Mouse (Mus musculus) kidney, postnatal 14 days (tissue): Measurements from ENCODE around the gene U2surp.

Experiments used
- DNase-seq: peaks from one replicate; pipeline ENCODE4 v3.0.0; 2022; ENCODE audit warnings: mixed read lengths

The U2surp gene

DNA sequence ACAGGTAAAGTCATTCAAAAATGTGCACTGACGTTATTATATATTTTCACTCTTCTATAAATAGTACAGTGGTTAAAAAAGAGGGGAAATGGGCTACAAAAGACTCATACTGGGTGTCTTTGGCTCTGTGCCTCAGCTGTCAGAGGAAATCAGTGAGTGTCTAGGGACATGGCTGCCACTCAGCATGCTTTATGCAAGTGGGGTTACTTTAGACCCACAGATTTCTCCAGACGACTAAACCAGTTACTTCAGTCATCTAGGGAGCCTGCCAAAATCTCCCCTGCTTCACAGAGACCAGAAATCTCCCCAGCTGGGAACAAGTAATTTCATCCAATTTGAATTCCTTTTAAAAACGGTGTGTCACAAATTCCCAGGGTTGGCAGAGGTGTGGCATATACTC, 59.9 kb downstream of the U2surp start:
- DNase-seq: no peak

DNA sequence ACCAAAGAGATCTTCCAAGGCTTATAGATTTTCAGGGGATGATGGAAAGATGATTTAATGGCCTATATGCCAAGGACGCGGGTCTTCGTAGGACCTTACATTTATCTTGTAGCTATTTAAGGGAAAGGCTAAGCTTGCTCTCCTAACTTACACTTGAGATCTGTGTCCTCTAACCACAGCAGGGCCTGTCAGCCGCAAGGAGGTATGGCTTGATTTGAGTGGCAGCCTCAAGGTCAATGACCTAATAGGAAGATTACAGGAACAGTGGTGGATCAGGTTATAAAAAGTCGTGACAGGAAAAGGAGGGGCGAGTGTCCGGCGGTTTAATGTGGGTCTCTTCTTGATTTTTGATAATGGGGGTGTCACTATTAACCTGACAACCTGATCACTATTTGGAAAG, 61.2 kb downstream of the U2surp start:
- no peak for DNase-seq

DNA sequence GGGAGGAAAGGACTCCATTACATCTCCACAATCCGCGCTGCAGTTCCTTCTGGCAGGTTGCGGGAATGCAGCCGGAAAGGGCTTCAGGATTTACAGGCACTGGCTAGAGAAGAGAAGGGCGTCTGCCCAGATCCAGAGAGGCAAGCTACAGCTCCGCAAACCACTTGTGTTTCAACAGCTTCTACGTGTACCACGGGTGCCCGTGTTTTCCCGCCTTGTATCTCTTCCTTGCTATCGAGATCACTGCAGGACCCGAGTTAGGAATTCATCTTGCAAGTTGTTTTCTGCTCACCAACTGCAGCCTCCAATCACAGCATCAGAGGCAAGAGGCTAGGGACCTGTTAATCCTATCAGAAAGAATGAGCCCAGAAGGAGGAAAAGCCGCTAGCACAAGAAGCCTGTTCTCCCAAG, 69.5 kb downstream of the U2surp start:
- peak; percentile 27 for DNase-seq

DNA sequence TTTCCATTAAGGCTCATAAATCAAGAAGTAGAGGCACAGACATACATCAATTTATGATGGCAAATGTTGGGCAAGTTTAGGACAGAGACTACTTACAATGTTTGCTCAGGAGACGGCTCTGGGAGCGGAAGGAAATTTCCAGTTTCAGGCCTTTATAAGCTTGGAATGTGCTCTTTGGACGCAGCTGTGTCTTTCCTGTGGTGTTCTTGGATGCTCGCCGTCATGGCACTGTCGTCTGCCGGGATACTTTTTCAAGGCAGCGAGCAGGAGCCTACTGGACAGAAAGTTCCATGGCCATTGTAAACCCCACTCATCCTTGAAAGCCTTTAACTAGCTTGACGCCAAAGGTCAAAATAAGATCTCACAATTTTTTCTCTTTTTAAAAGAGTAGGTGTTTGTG, 73.9 kb downstream of the U2surp start:
- DNase-seq: peak; percentile 36

DNA sequence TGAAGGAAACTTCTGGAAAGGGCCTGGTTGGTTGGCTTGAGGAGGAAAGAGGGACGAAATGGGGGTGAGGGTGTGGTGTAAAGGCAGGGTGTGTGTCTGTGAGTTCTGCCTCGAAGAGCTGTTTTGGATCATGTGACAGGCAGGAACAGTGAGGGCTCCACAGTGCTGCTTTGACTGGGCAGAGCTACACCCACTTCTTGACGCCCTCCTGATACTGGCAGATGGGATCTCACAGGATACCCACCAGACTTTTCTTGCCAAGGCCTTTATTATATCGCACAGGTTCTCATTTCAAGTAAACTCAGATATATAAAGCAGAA, 75.5 kb downstream of the U2surp start:
- DNase-seq: no peak

DNA sequence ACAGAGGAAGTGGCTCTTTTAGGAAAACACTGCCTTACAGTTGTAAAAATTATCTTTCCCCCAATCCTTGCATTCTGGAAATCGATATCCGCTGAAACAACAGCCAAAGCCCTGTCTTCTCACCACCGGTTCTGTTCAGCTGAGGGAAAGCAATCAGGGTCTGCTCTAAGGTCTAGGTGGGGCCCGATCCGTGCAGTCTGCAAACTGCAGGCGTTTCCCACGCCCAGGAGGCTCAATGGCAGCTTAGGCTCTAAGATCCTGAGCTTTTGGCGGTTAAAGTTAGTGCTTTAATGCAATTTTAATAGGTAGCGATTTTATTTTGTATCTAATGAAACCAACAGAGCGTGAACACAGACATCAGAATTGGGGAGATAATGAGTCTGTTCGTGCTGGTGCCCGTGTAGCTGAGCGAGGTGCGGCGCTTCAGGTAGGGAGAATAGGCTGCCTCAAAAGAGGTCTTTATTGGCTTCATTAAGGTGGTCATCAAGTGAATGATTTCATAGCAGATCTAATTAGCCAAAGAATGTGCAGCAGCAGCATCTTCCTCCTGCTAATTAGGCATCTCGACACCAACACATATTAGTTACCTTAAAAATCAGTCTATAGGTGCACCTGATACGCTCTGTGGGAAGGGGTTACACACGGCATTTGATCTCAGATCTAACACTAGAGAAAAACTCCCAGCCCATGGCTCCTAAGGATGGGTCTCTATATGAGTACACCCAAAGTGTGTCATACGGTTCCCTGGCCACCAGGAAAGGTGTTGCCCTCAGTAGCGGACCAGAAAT, 76.1 kb downstream of the U2surp start:
- DNase-seq: no peak

DNA sequence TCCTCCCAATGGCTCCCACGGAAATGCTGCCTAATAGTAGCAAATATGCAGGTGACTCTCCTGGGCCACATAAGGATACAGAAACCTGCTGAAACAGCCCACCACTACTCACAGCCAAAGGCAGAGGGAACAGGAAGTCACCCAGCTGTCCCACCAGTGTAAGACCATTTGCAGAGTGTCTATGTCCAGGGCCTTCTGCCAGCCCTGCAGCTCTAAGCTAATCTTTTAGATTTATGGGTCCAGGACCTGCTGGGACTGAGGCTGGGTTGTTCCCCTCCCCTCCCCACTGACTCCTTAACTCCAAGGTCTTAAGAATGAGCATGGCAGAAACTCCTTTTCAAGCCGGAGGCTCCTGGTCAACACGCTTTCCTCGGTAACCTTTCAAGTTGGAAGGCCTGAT, 83.5 kb downstream of the U2surp start:
- peak; percentile 14 for DNase-seq

DNA sequence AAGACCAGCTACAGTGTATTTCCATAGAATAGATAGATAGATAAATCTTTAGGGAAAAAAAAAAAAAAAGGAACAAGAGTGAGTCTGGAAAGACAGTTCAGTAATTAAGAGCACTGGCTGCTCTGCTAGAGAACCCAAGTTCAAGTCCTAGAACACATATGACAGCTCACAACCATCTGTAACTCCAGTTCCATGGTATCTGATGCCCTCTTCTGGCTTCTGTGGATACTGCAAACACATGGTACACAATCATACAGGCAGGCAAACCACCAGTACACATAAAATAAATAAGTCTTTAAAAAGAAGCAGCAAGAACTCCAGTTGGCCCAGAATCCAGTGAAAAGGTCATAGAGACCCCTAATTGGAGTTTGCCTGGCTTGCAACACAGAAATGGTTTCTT, 97.9 kb downstream of the U2surp start:
- DNase-seq: no peak

DNA sequence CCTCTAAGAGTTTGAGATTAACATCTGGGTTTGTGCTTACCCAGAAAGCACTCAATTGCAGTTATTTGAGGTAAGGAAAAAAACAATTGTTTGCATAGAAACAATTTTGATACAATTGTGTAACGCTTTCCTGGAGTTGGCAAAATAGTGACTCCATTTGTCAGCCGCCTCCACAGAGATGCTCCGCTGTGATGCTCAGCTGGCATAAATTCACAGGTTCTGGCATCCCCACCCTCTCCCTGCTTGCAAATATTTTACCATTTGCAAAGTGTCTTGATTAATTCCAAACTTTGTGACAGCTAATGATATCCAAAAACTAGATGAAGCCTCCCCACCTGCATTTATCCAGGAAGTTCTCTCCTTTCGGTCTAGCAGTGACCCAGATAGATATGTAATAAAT, 99.7 kb downstream of the U2surp start:
- no peak for DNase-seq

DNA sequence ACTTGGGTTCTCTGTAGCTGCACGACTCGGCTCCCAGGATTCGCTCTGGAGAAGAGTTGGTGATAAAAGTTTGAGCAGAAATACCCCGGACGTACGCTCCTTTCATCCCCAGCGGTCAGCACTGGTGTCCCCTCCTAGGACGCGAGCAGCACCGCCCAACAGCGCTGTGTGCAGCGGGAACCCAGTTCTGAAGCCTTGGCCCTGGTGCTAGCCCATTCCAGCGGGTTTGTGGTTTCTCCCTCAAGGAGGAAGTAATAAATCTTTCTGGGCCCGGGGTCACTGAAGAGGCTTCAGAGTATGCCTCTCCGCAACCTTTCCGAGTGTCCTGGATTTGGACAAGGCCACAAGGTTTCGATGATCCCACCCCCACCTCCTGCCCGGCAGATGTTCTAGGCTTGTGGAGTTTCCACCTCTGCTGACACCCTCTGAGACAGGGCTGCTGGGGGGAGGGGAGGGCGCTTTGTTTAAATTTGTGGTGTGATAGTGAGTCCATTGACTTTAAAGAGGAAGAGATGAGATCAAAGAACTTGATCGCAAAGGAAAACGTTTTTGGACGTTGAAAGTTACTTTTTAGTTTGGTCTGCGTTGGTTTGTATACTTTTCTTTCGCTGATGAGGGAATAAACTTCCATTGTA, 104.1 kb downstream of the U2surp start:
- peak; percentile 77 for DNase-seq
